Mouse (Mus musculus): ENCODE measurements at regions not wholly inside any gene's neighbourhood (a gene's known extent, or its start where the extent isn't known, plus 50 kb on each side); places are given as distances from the start of the nearest gene placed in this dataset.

DNA sequence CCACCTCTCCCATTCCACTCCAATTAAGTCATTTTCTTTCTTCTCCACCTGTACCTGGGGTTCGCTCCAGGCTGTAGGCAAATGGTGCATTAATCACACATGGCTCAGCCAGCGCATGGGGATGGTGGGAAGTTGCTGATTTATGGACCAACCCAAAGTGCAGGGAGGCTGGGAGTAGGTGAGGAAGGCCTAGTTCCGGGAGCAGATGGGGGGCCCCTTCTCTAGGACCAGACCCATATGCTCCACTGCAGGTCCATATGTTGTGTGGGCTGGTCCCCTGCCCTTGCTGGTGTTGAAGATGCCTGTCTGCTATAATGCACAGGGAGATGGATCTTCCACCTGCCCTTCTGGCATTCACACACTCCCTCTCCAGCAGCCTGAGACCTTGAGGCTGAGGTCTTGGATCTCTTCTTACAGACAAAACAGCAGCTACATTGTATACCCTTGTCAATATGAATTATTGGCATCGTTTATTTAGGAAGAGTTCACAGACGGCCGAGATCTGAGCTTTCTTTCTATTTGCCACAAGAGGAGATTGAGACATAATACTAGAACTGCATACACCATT is 493.5 kb downstream of the Dhx35 start:
- TF ChIP-seq CTCF (IDR thresholded peaks at IDR 0.05; ENCODE audit: control insufficient read depth, insufficient read depth, insufficient read length) = no peak
- TF ChIP-seq MAX (IDR thresholded peaks at IDR 0.05) = no peak
- TF ChIP-seq MYOD1 (IDR thresholded peaks at IDR 0.05; ENCODE audit: control insufficient read depth, insufficient read length, low read depth) = no peak
- no peak for TF ChIP-seq MYOG (IDR thresholded peaks at IDR 0.05; ENCODE audit: control insufficient read depth, extremely low read depth, insufficient read length)
- TF ChIP-seq USF1 (IDR thresholded peaks at IDR 0.05; ENCODE audit: low read depth) = no peak
- no peak for TF ChIP-seq CEBPB (IDR thresholded peaks at IDR 0.05; ENCODE audit: low read depth)
- no peak for TF ChIP-seq FOSL1 (IDR thresholded peaks at IDR 0.05; ENCODE audit: insufficient read depth, low read length, poor library complexity, severe bottlenecking)
